Mouse (Mus musculus): ENCODE data around the gene Kdm6a.

Kdm6a gene

DNA sequence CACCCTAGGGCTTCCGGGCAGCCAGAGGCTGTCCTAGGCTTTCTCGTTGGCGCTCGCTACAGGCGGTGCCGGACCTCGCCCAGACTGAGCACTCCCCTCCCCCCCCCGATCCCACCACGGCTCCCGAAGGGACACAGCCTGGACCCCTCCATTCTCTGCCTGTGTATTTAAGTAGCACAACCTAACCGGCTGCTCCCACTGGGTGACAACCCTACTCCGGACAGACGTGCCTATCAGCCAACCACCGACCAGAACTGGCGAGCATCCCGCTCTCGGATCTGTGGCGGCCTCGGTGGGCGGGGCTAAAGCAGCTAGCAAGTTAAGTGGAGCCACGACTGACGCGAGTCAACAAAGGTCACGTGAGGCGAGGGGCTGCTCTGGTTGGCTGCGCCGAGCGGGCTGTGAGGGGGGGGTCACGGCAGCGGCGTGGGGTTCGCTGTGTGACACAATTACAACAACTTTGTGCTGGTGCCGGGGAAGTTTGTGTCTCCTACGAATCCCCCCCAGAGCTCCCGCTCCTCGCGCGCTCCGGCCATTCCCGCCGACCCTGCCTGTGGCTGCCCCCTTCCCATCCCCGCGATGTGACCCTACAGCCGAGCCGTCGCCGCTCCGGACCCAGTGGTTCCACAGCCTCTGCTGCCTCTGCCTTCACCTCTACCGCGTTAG is at the start of gene Kdm6a:
Gene Kdm6a, plus strand, starts transcription at position 384 of the 666 bp plus-strand sequence.
- peak; percentile 90 to 100 for DNase-seq (ENCODE audit: low spot score in 2 of 2)

DNA sequence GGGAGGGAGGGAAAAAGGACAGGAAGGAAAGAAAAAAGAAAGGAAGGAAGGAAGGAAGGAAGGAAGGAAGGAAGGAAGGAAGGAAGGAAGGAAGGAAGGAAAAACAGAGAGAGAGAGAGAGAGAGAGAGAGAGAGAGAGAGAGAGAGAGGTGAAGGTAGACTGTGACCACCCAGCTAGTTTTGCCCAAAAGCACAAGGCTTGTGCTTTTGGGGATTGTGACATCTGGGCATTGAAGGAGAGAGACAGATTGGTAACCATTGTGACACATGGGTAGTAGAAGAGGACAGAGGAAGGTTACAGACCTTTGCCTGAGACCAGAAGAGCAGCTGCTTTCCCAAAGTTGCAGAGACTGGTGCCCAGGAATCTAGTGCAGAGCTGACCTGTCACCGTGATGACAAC is 16.8 kb upstream of the Kdm6a start, which contains the start of gene Dusp21:
Gene Dusp21, plus strand, starts transcription at position 301 of the 400 bp plus-strand sequence.
- no peak for DNase-seq (ENCODE audit: low spot score in 2 of 2)

DNA sequence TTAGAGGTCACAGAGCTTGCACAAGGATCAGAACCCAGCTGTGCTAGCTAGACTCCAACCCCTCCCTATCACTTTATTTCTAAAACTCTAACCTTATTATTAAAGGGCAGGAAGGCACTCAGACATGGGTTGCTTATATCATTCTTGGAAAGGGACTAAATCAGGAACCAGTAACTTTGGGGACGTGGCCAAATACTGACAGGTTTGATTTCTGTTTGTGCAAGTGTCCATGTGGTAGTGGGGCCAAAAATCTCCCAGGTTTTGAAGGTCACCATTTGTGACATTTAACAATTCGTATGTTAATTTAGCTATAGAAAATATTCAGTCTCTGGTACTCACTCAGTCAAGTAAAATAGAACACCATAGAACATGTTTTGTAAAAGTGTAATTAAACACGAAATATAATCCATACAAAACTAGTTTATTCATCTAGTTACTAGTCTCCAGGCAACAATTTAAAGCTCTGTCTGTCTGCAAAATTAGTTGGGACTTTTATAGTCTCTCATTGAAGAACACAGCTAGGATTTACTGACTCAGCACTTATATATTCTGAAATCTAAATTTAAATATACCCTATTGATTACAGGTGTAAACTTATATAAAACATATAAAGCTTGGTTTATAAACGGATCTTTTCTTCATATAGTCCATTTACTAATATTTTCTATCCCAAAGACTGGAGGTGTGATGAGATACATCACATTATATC is 1.5 kb upstream of the Kdm6a start:
- no peak for DNase-seq (ENCODE audit: low spot score in 2 of 2)

DNA sequence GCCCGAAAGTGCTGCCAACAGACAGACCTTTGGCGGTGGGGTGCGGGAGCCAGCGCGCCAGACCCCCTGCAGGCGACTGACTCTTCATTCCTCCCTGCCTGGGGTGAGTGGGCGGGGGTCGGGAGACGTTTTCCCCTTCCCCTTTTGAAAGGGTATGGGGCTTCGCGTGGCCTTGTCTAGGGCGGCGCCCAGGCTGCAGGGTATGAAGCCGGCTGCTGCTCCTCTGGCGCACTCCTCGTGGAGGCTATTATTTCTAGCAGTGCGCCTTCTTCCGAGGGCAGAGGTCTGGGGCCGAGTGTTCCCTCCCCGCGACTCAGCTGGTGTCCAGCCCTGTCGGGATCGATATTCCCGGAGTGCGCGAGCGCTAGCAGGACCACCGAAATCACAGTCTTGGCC is 581 bp upstream of the Kdm6a start:
- DNase-seq (ENCODE audit: low spot score in 2 of 2) = peak; percentile 19 to 63

DNA sequence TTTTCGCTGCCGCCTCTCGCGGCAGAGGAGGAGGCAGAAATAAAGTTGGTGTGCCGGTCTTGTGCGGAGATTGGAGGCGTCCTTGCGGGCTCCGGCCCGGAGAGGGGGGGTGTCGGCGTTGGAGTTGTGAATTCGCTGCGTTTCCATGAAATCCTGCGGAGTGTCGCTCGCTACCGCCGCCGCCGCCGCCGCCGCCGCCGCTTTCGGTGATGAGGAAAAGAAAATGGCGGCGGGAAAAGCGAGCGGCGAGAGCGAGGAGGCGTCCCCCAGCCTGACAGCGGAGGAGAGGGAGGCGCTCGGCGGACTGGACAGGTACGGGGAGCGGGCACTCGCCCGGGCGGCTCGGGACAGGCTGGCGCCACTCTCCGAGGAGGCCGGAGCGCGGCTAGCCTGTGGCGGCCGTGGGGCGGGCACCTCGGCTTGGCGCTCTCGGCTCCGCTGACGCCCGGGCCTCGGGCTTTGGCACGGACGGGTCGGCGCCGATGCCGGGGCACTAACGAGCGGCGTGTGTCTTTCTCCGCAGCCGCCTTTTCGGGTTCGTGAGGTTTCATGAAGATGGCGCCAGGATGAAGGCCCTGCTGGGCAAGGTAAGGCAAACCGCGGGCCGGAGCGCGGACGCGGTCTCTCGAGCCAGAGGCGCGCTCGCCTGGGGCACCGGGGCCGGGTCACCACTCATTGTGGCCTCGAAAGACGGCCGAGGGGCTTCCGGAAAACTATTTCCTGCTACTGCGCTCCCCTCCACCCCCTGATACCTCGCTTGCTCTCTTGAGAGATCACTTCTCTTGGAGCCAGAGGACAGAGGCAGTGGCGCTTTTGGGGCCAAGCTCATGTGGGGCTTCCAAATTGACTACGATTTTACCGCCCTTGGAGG is 721 bp downstream of the Kdm6a start:
- DNase-seq (ENCODE audit: low spot score in 2 of 2) = peak; percentile 19 to 65

DNA sequence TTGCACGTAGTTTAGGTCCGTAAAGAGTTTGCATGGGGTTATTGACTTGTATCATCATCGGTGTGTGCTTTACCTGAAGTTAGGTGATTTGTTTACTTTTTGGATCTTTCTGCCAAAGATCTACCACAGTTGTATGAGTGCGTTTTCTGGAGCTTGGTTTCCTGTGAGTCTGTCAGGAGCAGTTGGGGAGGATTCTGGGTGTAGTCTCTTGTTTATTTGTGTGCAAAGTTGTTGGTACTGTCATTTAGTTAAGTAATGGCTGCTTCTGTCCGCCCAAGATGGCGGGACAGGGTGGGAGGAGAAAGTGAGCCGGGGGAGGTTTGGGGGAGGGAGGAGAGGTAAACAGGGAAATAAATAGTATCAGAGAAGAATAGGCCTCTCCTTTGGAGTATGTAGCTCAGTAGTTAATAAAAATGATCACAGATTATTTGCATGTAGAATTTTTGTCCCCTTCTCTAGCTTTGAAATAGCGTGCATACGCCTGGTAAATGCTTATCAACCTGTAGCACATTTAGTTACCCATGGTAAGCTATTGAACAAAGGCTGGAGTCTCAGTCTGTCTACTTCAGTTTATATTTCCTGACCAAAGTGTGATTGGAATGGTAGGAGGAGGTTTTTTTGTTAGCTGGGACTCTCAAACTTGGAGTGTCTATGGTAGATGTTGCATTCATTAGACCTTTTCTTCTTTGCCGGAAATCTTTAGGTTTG is 1.7 kb downstream of the Kdm6a start:
- DNase-seq (ENCODE audit: low spot score in 2 of 2) = no peak

DNA sequence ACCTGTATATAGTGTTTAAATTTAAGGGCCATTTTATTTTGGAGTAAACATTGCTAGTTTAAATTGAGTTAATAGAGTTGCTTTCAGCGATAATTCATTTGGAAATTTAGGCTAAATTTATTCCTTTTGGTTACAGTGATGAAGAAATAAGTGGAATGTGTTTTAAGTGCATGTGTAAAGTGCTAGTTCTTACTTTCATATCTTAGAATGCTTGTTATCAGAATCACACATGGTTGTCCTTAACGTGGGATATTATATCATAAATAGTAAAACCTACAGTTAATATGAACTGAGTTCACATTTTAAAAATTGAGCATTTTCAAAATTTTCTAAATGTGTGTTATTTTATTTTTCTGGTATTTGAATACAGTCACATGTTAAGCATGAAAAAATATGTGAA is 2.7 kb downstream of the Kdm6a start:
- DNase-seq (ENCODE audit: low spot score in 2 of 2) = no peak

DNA sequence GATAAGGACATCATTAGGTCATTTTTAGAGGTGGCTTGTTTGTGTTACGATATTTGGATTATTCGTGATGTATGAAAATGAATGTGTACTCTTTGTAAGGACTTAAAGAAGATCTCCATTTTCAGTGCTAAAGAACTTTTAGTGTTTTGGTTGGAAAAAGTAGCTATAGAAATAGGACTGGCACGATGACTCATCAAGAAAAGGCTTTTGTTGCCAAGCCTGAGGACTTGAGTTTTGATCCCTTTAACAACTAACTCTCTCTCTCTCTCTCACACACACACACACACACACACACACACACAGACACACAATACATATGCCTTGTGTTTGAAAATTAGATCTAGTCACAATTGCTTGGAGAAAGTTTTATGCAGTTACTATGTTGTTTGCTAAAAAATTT is 4.6 kb downstream of the Kdm6a start:
- DNase-seq (ENCODE audit: low spot score in 2 of 2) = no peak

DNA sequence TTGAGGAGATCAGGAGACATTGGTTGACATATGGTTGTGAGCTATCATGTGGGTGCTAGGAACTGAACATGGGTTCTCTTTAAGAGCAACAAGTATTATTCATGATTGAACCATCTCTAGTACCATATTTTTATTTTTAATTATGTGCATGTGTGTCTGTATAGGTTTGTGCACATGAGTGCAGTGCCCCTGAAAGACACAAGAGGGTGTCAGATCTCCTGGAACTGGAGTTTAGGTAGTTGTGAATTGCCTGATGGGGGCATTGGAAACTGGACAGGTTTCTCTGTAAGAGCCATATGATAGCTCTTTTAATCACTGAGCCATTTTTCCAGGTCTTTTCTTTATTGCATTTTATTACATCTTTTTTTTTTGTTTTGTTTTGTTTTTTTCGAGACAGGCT is 6.6 kb downstream of the Kdm6a start:
- no peak for DNase-seq (ENCODE audit: low spot score in 2 of 2)

DNA sequence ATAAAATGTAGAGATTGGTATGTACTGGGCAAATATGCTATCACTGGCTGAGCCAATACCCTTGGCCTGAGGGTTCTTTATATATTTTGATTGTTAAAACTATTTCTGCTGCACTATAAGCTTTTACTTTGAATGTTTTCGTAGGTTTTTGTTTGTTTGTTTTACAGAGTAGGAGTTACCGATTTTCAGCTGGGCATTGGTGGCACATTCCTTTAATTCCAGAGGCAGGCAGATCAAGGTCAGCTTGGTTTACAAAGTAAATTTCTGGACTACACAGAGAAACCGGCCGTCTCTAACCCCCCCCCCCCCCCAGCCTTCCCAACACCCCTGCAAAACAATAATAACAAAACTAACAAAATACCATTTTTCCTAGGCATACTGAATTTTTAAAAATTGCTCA is 12.5 kb downstream of the Kdm6a start:
- DNase-seq (ENCODE audit: low spot score in 2 of 2) = no peak

DNA sequence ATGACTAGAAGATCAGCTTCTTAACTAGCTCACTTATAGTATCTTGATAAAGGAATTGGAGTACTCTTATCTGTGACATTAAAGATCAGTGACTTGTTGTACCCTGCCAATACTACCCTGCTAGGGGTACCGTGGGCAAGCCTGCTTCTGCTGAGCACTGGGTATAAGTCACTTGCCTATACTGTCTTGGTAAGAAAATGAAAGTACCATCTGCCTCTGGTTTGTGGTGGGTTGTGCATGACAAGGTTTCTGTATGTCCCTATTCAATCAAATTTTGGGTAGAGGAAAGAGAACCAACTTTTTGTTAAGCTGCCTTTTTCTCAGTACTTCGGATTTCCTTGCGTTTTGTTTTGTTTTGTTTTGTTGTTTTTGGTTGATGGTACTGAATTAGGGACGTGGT is 15.4 kb downstream of the Kdm6a start:
- DNase-seq (ENCODE audit: low spot score in 2 of 2) = no peak

DNA sequence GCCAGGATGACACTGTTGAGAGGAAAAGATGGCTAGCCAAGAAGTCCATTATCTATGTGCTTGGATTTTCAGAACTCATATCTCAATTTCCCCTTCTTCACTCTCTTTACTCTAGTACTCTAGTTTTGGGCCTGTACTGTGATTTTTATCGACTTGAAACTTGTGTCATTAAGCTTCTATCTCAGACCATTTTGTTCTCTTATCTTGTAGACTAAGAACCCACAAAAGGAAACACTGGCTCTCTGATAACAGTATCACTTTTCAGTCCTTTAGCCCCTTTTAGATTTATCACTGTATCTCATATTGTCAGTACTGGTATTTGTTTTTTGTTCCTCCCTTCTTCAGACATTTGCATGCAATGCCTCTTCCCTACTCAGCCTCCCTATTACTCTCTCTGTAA is 17.1 kb downstream of the Kdm6a start:
- no peak for DNase-seq (ENCODE audit: low spot score in 2 of 2)

DNA sequence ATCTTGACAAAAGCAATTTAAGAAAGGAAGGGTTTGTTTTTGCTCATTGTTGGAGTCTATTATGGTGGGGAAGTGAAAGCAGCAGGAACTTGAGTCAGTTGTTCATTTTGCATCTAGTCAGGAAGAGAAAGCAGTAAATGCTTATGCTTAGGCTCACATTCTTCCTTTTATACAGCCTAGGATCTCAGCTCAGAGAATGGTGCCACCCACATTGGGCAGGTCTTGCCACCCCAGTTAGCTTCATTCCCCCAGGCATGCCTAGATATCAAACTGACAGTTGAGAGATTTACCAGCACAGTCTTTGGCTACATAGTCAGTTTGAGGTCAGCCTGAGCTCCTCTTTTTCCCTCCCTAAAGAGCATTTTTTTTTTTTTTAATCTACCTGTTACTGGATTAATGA is 24.8 kb downstream of the Kdm6a start:
- no peak for DNase-seq (ENCODE audit: low spot score in 2 of 2)

DNA sequence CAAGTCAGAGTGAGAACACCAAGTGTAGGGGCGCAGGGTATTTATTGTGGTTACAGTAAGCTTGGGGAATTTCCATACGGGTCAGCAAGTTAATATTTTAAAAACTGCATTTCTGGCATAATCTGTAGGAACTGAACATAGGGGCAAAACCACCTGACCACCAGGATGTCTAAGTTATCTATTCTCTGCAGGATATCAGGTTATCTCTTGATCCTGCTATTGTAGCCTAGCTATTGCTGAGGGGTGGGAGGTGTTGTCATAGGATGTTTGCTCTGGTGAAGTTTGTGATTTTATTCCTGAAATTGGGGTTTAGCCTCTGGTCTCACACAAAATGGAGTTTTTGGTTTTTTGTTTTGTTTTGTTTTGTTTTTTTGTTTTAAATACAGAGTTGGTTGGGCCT is 25.9 kb downstream of the Kdm6a start:
- DNase-seq (ENCODE audit: low spot score in 2 of 2) = no peak

DNA sequence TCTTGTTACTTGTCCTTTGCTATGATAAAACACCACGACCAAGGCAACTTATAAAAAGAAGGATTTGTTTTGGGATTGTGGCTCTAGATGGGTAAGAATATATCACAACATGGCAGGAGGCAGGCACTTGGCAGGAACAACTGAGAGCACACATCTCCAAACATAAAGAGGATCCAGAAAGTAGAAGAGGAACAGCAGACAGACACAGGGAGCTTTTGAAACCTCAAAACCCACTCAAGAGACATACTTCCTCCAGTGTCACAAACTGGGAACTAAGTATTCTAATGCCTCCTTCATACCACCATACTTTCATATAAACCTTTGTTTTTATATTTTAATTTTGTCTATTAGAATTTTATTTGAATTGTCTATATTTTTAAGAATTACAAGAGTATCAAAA is 77.2 kb downstream of the Kdm6a start:
- no peak for DNase-seq (ENCODE audit: low spot score in 2 of 2)

DNA sequence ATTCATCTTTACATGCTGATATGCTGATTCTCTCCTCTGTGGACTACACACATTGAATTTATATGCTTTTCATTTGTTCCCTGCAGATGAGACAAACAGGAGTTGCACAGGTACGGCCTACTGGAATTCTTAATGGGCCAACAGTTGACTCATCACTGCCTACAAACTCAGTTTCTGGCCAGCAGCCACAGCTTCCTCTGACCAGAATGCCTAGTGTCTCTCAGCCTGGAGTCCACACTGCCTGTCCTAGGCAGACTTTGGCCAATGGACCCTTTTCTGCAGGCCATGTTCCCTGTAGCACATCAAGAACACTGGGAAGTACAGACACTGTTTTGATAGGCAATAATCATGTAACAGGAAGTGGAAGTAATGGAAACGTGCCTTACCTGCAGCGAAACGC is 88.2 kb downstream of the Kdm6a start:
- no peak for DNase-seq (ENCODE audit: low spot score in 2 of 2)

DNA sequence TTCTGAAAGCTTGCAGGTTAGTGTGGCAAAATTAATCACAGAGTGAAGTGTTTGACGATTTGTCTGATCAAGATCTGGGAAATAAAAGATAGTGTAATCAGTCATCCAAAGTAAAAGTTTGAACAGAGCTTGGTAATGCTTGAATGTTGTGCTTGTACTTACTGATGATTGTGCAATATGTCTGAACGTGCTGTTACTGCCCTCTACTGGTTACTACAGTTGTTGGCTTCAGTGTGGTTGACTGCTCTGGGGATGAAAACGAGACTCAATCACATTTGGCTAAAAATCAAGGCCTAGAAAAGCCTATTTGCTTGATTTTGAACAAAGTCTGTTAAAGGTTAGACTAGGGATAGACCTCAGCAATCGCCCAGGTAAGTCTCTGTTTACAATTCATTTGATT is 92.4 kb downstream of the Kdm6a start:
- peak in 1 of 2 experiments; percentile 20 for DNase-seq (ENCODE audit: low spot score in 2 of 2)

DNA sequence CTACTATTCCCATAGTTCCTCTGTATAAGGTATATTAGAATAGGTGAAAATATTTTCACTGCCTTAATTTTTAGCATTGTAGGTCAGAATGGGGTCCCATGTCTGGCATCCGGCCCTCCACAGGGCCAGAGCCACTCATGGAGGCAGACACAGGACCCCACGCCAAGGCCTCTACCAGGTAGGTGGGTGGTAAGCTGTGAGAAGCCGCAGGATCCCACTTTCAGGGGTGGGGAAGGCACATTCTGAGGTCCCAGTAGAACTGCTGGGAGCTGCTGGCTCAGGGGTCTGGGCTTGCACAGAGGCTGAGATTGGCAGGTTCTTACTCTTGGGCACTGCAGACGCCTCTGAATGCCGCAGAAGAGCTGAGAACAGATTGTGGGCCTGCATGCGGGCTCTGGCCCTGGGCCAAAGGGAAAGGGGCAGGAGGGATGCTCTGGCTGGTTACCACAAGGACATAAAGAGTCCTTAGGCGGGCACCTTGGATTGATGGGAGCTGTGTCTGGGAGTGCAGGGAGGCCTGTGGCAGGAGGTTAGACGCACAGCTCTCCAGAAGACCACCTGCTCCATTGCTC is 95.9 kb downstream of the Kdm6a start:
- peak in 1 of 2 experiments; percentile 8 for DNase-seq (ENCODE audit: low spot score in 2 of 2)

DNA sequence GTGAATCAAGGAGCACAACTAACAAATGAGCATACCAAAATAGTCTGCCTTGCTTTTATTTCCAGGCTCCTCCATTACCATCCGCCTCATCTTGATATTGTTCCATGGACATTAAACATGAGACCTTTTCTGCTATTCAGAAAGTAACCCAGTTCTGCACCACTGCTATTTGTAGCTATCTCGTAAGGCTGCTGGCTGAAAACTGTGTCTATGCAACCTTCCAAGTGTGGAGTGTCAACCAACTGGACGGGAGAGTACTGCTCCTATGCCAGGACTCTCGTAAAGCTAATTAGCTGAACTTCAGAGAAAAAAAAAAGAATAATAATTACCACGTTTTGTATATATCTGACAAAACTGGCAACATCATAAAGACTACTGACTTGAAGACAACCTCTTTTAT is 116.2 kb downstream of the Kdm6a start:
- DNase-seq (ENCODE audit: low spot score in 2 of 2) = no peak

DNA sequence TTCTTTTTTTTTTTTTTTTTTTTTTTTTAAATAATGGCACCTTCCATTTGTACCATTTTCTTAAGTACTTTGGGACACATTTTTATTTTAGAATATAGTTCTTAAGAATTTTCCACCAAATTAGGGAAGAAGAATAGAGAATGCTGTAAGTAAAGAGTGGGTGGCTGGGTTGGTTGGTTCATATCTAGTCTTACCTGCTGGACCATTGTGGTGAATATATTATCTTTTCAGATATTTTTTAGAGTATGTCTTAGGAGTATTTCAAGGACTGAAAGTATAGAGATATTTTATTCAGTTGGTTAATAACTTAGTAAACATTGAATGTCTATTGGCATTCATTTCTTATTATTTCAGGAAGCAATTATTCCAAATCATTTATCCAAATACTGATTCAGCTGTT is 117.8 kb downstream of the Kdm6a start:
- no peak for DNase-seq (ENCODE audit: low spot score in 2 of 2)
